Mouse (Mus musculus) bone marrow, adult 2 months (tissue): ENCODE measurements around the gene Jph2.

Experiments
- CTCF ChIP-seq: fragments of 200-500 bp; IDR thresholded peaks from 2 replicates; pipeline ENCODE4 v1.5.1; 2011; ENCODE audit warnings: low read length, control low read depth; ENCODE audit not compliant: control insufficient read depth, insufficient read depth
- POLR2A ChIP-seq: fragments of 200-500 bp; IDR thresholded peaks from 2 replicates; pipeline ENCODE4 v1.6.1; 2011; ENCODE audit warnings: low read depth, mild to moderate bottlenecking, control low read depth, low read length, borderline replicate concordance; ENCODE audit not compliant: control insufficient read depth

GRCm38 (mm10) chr2:163392436-163392835 is 5.4 kb downstream of the Jph2 start:
- TF ChIP-seq CTCF (no peak), POLR2A (no peak)
